Mouse (Mus musculus) brain, embryonic 14.5 days (tissue): ENCODE measurements around the gene Hist1h2ac.

Source experiments
- CTCF ChIP-seq: fragments of 200-500 bp; IDR thresholded peaks from 2 replicates; pipeline ENCODE4 v1.5.1; 2012; ENCODE audit warnings: inconsistent platforms, mild to moderate bottlenecking, moderate library complexity, borderline replicate concordance; ENCODE audit not compliant: insufficient read depth, insufficient read length; ENCODE audit errors: extremely low read depth
- POLR2A ChIP-seq: fragments of 200-500 bp; IDR thresholded peaks from 2 replicates; pipeline ENCODE4 v1.6.1; 2012; ENCODE audit warnings: mild to moderate bottlenecking, inconsistent platforms, borderline replicate concordance; ENCODE audit not compliant: poor library complexity, insufficient read depth, insufficient read length, severe bottlenecking; ENCODE audit errors: extremely low read depth

GRCm38 (mm10) chr13:23681990-23682582 is 1.7 kb downstream of the Hist1h2ac start:
- TF ChIP-seq CTCF (no peak), POLR2A (no peak)
